Mouse (Mus musculus) activated CD4-positive, CD25-positive, alpha-beta regulatory T cell, adult 4 months (primary cell): ENCODE measurements around the gene Fbxl17. TPM values are rescaled to one million over a fixed set of nuclear protein-coding genes. Genes with fewer than 3 reads are reported as not detected.

ENCODE experiments used
- ATAC-seq: one replicate; pipeline ENCODE4 v1.8.0; 2017
- polyA plus RNA-seq, 2 experiments: library from polyadenylated mRNA; unstranded; fragments of 100-300 nt; shearing (Covaris generic); gene quantifications; one replicate each; pipeline ENCODE4 v1.2.1; 2017

Fbxl17 gene
- polyA plus RNA-seq, 2 experiments from 2014 or later: 5.1 to 10.1 TPM

GRCm38 (mm10) chr17:63090112-63090511 is 409.7 kb downstream of the Fbxl17 start:
- no peak for ATAC-seq

DNA sequence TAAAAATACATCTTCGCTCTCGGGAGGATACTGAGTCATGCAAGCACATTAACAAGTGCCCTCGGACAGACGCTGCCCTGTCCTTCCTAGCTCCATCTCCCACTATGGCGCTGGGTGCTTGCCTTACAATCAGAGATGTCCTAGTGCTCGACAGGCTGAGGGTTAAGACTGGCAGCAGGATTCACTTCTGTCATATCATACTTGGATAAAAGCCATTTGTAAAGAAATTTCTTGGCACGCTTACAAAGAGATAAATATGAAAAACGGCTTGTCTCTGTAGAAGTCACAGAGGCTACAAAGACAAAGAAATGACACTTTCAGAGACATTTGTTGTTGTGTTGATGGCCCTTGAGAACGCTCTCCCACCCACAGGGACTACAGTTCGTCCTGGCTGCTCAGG is 412.6 kb downstream of the Fbxl17 start:
- ATAC-seq: no peak

DNA sequence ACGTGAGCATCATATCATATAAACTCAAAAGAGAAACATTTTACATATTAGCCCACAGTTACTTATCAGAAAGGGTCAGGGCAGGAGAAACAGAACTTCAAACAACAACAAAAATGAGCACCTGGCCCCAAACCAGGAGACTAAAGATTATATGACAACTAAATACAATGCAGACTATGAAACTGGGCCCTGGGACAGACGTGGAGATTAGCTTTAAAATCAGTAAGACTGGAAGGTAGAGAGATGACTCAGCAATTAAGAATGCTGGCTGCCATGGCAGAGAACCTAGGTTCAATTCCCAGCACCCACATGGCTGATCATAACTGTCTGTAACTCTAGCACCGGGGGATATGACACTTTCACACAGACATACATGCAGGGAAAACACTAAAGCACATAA is 413.3 kb downstream of the Fbxl17 start:
- no peak for ATAC-seq

DNA sequence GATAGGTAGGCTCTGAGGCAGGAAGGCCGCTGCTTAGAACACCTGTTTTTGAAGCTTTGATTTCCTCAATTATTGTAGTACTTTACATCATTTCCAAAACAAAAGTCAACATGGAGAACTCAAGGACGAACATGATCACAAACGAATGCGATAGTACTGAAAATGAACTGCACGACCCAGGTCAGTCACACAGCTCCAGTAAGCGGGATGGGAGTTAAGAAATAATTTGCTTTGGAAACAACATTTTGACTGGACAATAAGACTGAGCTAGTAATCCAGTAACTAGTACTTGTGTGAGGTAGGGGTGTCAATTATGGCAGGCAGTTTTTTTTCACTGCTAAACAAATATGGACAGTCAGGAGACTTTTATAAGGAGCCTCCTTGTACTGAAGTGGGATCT is 414.6 kb downstream of the Fbxl17 start:
- ATAC-seq: no peak

DNA sequence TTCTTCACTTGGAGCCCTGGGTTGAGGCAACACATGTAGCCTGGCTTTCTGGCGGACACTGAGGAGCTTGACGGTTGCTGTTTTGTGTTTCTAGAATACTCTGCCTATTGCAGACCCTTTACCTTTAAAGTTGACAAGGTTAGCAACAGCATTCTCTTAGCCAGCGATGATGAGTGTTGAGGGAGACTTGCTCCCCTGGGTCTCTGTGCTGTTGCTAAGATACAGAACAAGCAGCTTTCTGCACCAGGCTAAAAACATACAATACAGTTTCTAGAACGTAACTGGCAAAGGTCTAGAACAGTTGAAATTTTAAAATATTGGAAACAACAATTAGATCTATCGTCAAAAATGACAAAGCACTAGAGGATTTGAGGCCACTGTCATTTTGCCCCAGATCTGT is 420.7 kb downstream of the Fbxl17 start:
- no peak for ATAC-seq

DNA sequence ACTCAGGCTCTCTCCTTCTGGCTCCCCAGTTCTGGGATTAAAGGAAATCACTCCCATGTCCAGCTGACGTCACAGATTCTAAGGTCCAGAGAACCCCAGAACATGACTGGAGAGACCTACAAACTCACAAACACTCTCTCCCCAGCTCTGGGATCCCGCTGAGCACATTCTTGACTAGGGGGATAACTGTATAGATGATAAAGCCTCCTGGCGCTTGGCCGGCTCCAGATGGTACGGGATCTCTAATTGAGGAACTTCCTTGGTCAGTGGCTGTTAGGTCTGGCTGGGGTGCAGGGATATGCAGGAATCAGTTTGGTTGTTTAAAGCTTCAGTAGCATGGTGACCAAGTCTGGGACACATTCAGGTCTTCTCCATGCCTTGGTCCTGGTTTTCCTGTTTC is 422.3 kb downstream of the Fbxl17 start:
- ATAC-seq: no peak

DNA sequence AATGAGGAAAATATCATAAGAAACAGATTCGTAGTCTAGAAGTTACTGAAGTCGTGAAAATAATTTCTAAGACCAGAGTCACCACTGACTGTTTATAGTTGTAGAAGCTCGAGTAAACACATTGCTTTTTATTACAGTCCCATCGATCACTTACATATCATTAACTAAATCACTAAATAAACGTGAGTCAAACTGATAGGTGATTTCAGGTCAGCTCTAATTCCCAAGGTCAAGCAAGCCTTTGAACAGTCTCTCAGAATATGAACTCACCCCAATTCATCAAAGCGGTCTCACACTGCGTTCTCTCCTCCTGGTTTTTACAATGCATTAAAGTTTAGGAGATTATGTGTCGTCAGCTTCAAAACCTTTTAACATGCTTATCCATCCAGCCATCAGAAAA is 423.2 kb downstream of the Fbxl17 start:
- ATAC-seq: no peak

DNA sequence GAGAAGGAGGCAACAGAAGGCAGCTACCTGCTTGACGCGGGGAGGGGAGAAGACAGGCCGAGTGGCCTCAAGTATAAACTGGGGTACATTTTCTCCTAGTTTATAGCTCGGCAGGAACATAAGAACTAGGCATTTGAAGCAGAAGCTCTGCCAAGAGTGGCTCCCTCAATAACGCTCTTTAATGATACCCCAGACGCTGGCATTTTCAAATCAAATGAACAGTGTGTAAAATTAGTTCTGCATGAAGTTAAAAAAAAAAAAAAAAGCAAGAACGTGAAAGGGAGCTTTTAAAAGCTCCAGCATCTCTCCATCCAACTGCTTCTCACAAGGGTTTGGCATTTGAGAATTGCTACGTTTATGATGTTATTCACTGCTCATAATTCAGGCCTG is 423.8 kb downstream of the Fbxl17 start:
- no peak for ATAC-seq

DNA sequence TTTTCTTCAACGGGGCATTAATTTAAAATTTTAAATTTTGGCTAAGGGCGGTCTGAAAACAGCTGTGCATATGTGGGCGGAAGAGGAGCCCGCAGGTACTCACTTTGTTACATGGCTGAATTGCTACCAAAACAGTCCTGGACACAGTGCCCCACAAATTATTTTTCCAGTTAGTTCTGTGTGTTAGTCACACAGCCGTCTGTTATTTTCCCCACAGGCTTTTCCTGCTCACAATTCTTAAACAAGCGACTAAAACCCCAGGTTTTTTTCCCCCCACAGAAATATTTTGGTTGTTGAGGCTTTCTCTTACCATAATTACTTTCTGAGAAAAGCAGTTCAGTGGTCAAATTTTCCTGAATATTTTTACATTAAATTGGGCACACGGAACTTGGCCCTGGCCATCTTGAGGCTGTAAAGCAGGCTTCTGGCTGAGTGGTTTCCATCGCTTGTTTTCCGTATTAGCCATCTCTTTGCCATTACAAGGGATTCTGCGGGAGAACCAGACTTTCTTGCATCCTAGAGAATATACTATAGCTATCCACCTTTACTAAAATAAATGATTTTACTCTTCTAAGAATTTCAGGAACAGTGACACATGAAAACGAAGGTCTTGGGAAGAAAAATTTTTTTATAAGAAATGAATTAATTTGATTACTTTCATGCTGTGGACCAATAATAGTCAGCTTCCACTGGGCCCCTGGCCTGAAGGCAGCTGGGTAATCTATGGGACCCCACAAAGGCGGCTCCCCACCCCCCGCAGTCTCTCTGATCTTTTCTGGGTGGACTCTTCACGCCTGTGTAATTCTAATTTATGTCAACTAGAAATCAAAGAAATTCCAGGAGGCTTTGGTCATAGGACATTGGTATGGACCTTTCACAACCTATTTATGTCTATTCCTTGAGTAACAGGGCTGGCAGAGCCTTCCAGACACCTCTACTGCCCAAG is 424.5 kb downstream of the Fbxl17 start:
- no peak for ATAC-seq

DNA sequence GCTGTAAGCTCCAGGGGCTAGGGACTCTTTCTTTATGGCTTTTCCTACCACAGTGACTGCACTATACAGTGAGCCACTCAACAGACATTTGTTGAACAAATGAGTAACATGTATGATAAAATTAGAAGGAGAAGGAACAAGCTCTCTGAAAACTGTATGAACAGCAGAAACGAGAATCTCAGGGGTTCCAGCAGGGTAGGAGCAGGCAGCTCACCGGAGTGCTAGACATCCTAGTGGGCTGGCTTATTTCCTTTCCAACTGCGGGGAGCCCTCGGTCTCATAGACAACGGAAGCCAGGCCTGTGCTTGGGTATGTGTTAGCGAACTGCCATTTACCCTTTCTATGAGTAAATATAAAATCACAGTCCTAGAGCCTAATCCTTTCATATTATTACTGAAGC is 426.5 kb downstream of the Fbxl17 start:
- ATAC-seq: no peak

DNA sequence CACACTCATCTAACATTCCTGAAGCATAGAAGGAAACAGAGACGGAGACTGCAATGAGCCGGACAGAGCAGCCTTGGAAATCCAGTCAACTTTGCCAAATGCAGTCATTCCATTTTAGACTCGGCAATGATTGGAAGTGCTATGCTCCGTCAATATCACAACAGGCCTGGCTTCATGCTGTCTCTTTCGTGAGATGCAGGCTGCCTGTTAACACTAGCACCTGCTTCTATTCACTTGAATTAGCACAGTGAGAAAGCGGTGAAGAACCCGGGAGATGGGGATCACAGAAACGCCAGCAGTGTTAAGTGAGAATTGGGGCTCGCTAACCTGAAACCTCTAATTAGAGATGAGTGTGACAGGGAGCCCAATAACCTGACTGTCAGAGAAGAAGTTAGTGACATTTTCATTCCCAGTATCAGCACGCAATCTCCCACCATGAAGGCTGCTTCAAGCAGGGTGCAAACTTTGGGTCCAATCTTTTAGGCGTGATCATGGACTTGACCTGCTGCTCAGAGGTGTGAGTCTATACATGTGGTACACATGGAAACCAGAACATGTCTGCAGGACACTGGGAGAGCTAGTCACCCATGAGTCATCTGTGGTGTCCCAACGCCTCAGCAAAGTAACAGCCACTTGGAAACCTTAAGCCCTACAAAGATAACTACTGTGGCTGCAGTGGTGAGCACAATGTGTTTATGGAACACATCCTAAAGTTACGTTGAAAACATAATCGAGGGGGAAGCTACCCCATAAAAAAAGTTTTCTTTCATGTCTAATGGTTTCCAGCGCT is 428.5 kb downstream of the Fbxl17 start:
- no peak for ATAC-seq

- ATAC-seq: no peak
Observed at GRCm38 (mm10) chr17:63070161-63070761, 429.6 kb downstream of the Fbxl17 start.

DNA sequence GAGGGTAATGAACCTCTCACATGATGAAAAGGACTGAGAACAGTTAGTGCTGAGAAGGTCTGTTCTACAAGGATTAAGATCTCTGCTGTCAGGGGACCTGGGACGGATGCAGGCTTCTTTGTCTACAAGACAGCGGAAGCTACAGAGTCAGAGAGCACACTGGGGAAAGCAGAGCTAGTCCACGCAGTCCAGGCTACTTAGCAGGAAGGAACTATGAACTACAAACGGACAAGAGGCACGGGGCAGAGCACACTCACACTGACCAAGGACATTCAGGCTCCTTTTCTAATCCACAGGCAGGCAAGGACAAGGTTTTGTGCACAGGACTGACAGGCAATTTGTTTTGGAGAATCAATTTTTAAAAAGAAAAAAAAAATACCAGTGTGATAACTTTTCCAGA is 437.0 kb downstream of the Fbxl17 start:
- no peak for ATAC-seq

GRCm38 (mm10) chr17:63061786-63062185 is 438.0 kb downstream of the Fbxl17 start:
- no peak for ATAC-seq

- ATAC-seq: no peak
Observed at GRCm38 (mm10) chr17:63060814-63061213, 439.0 kb downstream of the Fbxl17 start.

DNA sequence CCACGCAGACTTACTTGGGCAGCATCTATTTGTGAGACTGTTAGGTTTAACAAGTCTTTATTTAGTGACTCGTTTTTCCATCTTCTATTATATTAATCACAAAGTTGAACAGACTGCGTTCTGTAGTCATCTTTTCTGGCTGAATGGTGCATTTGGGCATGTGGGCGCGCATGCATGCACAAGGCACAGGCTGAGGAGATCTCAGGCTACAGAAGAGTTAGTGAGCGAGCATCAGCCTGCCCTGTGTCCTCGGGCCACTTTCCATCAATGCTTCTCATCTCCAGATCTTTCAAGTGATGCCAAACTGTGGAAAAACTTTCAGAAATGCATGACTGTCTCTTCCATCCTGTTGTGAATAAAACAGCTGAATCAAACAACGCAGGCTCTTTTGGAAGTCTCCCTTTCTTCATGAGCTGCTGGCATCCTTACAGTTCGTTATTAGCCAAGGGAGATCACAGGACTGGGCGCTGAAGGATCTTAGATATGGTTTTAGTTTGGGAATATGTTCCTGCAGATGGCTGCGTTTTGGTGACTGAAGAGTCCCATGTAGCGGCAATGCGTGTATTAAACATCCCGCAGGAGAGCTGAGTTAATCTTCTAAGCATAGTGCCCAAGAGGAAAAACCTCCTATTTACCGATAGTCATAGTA is 442.0 kb downstream of the Fbxl17 start:
- ATAC-seq: no peak

GRCm38 (mm10) chr17:63056976-63057375 is 442.8 kb downstream of the Fbxl17 start:
- ATAC-seq: no peak

- no peak for ATAC-seq
Observed at GRCm38 (mm10) chr17:63053311-63053710, 446.5 kb downstream of the Fbxl17 start.

- ATAC-seq: no peak
Observed at GRCm38 (mm10) chr17:63046401-63046800, 453.4 kb downstream of the Fbxl17 start.

DNA sequence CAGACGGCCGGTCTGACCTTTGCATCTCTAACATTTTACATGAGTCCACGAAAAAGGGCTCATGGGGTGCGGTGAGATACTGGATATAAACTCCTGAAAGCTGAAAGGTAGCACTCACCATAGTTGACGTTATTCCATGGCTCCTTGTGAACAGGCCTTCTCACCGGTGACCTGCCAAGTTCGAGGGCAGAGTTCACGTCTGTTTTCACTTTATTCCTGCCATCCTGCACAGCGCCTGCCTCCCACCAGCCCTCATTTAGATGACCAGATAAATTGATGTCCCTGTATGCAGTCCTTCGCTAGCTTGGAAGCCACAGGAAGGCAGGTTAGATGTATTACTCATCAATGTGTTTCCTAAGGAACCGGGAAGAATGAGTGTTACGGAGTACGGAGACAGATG is 454.5 kb downstream of the Fbxl17 start:
- no peak for ATAC-seq

GRCm38 (mm10) chr17:63043046-63043675 is 456.7 kb downstream of the Fbxl17 start:
- no peak for ATAC-seq

DNA sequence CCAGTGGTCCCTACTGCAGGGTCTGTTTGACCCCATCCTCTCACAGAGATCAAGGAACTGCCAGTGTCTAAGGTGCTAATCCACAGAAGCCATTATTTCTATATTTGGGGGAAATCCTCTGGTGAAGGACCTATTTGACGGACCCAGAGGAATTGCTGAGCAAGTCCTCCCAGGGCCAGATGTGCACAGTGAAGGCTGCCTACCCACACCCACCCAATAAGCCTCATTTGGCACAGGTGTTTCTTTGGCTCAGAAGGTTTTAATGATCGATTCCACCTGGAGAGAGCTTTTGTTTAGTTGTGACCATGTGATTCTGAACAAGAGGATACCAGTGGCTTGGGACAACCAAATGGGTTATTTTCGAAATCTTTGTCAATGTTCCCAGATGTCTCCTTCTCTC is 462.3 kb downstream of the Fbxl17 start:
- ATAC-seq: no peak
